Mouse (Mus musculus): ENCODE results near the gene Lyrm4.

Lyrm4 gene

DNA sequence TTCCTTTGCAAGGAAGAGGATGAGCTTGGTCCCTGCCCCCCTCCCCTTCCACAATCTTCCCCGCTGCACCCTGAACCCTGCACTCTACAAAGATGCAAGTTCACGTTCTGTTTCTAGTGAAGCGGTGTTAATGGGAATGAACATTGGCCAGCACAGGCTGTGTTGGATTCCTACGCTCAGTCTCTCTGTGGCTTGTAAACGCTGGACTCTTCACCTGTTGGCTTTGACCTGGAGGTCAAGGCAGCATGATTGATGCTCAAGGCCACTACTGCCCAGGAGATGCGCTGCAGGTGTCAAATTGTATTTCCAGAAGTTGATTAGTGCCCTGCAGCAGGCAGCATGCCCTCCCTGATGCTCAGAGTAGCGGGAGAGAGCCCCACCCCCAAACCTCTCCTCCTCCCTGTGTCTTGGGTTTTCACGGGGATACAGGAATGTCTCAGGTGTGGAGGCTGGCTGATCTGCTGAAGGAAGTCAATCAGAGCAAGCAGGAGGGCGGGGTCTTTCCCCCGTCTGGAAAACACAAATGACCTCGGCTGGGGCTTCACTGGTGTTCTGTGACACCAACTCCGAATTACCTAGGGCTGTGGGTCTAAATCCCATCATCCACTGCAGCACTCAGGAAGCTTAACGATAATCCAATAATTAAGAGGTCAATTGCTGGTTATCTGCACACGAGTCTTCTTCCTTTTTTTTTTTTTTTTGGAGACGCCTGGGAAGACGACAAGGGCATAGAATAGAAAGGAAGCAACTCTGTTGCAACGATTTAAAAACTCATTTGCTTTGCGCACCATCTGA lies 177.3 kb downstream of the Lyrm4 start:
- no peak for DNase-seq (ENCODE audit: inconsistent ontology term)

DNA sequence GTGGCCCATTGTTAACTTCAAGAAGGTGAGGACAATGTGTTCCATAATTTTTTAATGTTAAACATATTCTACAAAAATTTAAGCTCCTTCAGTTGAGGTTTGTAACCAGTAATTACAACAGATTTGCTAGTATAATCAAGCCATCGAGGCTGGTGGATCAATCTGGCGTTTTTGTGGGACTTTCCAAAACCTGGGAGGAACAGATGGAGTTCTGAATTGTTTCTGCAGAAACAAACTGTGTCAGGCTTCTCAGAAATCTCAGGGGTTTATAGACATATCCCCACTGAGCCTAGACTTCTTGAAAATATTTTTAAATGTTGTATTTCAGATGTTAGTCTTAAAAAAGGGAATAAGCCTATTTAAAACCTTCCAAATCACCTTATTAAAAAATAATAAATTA lies 179.3 kb downstream of the Lyrm4 start:
- no peak for DNase-seq (ENCODE audit: inconsistent ontology term)

All from Muller cell, postnatal 12 days (primary cell).